Mouse (Mus musculus): ENCODE data around the gene Gatb.

The Gatb gene

GRCm38 (mm10) chr3:85652727-85653665 is 79.1 kb downstream of the Gatb start:
- no peak for DNase-seq (ENCODE audit: low read depth, low spot score)

GRCm38 (mm10) chr3:85655538-85655937 is 81.6 kb downstream of the Gatb start:
- DNase-seq (ENCODE audit: low read depth, low spot score), result no peak

- DNase-seq (ENCODE audit: low read depth, low spot score), result no peak
Observed at GRCm38 (mm10) chr3:85659681-85660080, 85.8 kb downstream of the Gatb start.

- DNase-seq (ENCODE audit: low read depth, low spot score), result no peak
Observed at GRCm38 (mm10) chr3:85661926-85662813, 88.3 kb downstream of the Gatb start.

GRCm38 (mm10) chr3:85663826-85664225 is 89.9 kb downstream of the Gatb start:
- DNase-seq (ENCODE audit: low read depth, low spot score), result no peak

- DNase-seq (ENCODE audit: low read depth, low spot score), result no peak
Observed at GRCm38 (mm10) chr3:85664591-85665171, 90.8 kb downstream of the Gatb start.

GRCm38 (mm10) chr3:85666166-85666565 is 92.2 kb downstream of the Gatb start:
- DNase-seq (ENCODE audit: low read depth, low spot score), result no peak

- DNase-seq (ENCODE audit: low read depth, low spot score), result no peak
Observed at GRCm38 (mm10) chr3:85666736-85667135, 92.8 kb downstream of the Gatb start.

- DNase-seq (ENCODE audit: low read depth, low spot score), result no peak
Observed at GRCm38 (mm10) chr3:85667683-85668082, 93.8 kb downstream of the Gatb start.

- no peak for DNase-seq (ENCODE audit: low read depth, low spot score)
Observed at GRCm38 (mm10) chr3:85669844-85670243, 95.9 kb downstream of the Gatb start.

- DNase-seq (ENCODE audit: low read depth, low spot score), result no peak
Observed at GRCm38 (mm10) chr3:85677133-85677532, 103.2 kb downstream of the Gatb start.

GRCm38 (mm10) chr3:85677952-85678351 is 104.0 kb downstream of the Gatb start:
- DNase-seq (ENCODE audit: low read depth, low spot score), result no peak

- DNase-seq (ENCODE audit: low read depth, low spot score), result no peak
Observed at GRCm38 (mm10) chr3:85679312-85679933, 105.5 kb downstream of the Gatb start.

GRCm38 (mm10) chr3:85679960-85680359 is 106.0 kb downstream of the Gatb start:
- DNase-seq (ENCODE audit: low read depth, low spot score), result no peak

GRCm38 (mm10) chr3:85681136-85681535 is 107.2 kb downstream of the Gatb start:
- DNase-seq (ENCODE audit: low read depth, low spot score), result no peak

- DNase-seq (ENCODE audit: low read depth, low spot score), result no peak
Observed at GRCm38 (mm10) chr3:85683618-85684017, 109.7 kb downstream of the Gatb start.

- peak; percentile 68 for DNase-seq (ENCODE audit: low read depth, low spot score)
Observed at GRCm38 (mm10) chr3:85685271-85685670, 111.4 kb downstream of the Gatb start.

- DNase-seq (ENCODE audit: low read depth, low spot score), result no peak
Observed at GRCm38 (mm10) chr3:85688341-85688740, 114.4 kb downstream of the Gatb start.

GRCm38 (mm10) chr3:85691134-85691533 is 117.2 kb downstream of the Gatb start:
- DNase-seq (ENCODE audit: low read depth, low spot score), result no peak

- no peak for DNase-seq (ENCODE audit: low read depth, low spot score)
Observed at GRCm38 (mm10) chr3:85693013-85693412, 119.1 kb downstream of the Gatb start.

GRCm38 (mm10) chr3:85695056-85695455 is 121.1 kb downstream of the Gatb start:
- DNase-seq (ENCODE audit: low read depth, low spot score), result no peak

- no peak for DNase-seq (ENCODE audit: low read depth, low spot score)
Observed at GRCm38 (mm10) chr3:85698496-85698895, 124.6 kb downstream of the Gatb start.
